In the genomic region with DNA sequence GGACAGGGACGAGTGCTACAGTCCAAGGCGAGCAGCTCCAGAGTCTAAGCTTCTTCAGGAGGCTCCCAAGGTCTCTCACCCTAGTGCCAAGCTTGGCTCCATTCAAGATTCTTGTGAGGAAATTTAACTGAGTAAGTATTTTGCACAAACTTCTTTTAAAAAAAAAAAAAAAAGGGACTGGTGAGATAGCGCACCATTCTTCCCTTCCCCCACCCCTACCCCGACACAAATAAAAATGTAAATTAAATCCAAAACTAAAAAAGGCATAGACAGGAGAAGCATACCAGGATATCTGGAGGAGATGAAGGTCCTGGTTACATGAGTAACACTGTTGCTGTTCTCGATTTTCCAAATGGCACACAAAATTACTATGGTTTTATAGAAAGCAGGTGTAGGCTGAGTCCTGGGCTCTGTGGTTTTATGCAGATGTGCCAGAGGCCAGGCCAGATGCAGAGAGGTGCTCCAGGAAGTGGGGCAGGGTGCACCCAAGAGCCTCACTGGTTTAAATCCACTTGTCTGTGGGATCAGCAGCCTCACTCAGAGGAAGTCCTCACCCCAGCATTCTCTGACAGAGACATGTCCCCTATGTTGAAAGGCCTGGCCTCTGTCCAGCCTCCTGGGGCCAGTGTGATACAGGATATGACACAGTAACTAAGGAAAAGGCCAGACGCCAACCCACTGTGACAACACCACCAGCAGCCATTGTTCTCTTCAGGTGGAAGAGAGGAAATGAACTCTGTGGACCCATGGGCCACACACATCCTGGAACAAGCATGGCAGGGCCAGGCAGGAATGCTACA, we compare ENCODE assay signal across 8 mouse cellular contexts. TPM values are rescaled to one million over a fixed set of nuclear protein-coding genes. Genes with fewer than 3 reads are reported as not detected.
DNase-seq lines count a peak whose midpoint lies in the region; ATAC-seq and TF ChIP-seq lines count a peak whose summit lies in the region.

No protein-coding gene starts in this region.

- no peak for ATAC-seq in forebrain, embryonic 14.5 days
- no peak for ATAC-seq in forebrain, postnatal 0 days
- ATAC-seq in embryonic facial prominence, embryonic 15.5 days (ENCODE audit: insufficient number of reproducible peaks, low FRiP score, low TSS enrichment, low read depth) = no peak
- ATAC-seq in liver, embryonic 13.5 days (ENCODE audit: low read depth) = no peak

- peaks cover 30% of the 10 kb centered on the region for H3K79me2 ChIP-seq in CH12.LX (replicated peaks; ENCODE audit: control insufficient read depth, extremely low read depth, insufficient read depth, poor library complexity, severe bottlenecking)

- H3K27ac ChIP-seq in forebrain, embryonic 14.5 days (ENCODE audit: low read depth, low read length) = no peak overlapping the region
- no peak overlapping the region for H3K27ac ChIP-seq in forebrain, postnatal 0 days (ENCODE audit: low read depth, low read length)
- H3K27ac ChIP-seq in CH12.LX (ENCODE audit: insufficient read depth, low read depth) = peak overlapping the region; percentile 97
- peak overlapping the region; percentile 71 for H3K27ac ChIP-seq in embryonic facial prominence, embryonic 15.5 days (replicated peaks)
- peak overlapping the region; percentile 84 for H3K27ac ChIP-seq in liver, embryonic 13.5 days

- TF ChIP-seq EP300 in CH12.LX (IDR thresholded peaks at IDR 0.05; ENCODE audit: low read length) = peak; percentile 79

- DNase-seq in forebrain, embryonic 14.5 days (ENCODE audit: low spot score) = peak; percentile 15
- no peak for DNase-seq in forebrain, postnatal 0 days
- peak; percentile 87 for DNase-seq in CH12.LX (ENCODE audit: extremely low read depth)
- DNase-seq in induced T-regulatory cell, adult 2 months (ENCODE audit: low read depth) = peak; percentile 83
- DNase-seq in liver, embryonic 13.5 days = no peak
- DNase-seq in skeletal muscle tissue, adult 2 months (ENCODE audit: low read depth, low spot score) = peak; percentile 61
- no peak for DNase-seq in cerebellum, adult 18-20 months

- no peaks in the 10 kb centered on the region for H3K27me3 ChIP-seq in forebrain, embryonic 14.5 days (replicated peaks; ENCODE audit: control insufficient read depth, insufficient read depth, low read length)
- no peaks in the 10 kb centered on the region for H3K27me3 ChIP-seq in forebrain, postnatal 0 days (ENCODE audit: insufficient read depth, low read length)
- no peaks in the 10 kb centered on the region for H3K27me3 ChIP-seq in CH12.LX (replicated peaks)
- H3K27me3 ChIP-seq in embryonic facial prominence, embryonic 15.5 days = no peaks in the 10 kb centered on the region
- no peaks in the 10 kb centered on the region for H3K27me3 ChIP-seq in liver, embryonic 13.5 days

- H3K4me3 ChIP-seq in forebrain, embryonic 14.5 days (ENCODE audit: low read depth, low read length) = no peak overlapping the region
- H3K4me3 ChIP-seq in forebrain, postnatal 0 days (ENCODE audit: low read depth, low read length) = no peak overlapping the region
- peak overlapping the region; percentile 39 to 50 (median 40) for H3K4me3 ChIP-seq in CH12.LX (replicated peaks in 1 of 3; ENCODE audit: low read depth in 2 of 3, low read length in 2 of 3, poor library complexity in 1 of 3)
- H3K4me3 ChIP-seq in embryonic facial prominence, embryonic 15.5 days (replicated peaks) = no peak overlapping the region
- H3K4me3 ChIP-seq in liver, embryonic 13.5 days (replicated peaks) = no peak overlapping the region

- no peak overlapping the region for H3K4me2 ChIP-seq in forebrain, embryonic 14.5 days (ENCODE audit: low read length)
- H3K4me2 ChIP-seq in forebrain, postnatal 0 days (ENCODE audit: low read depth) = no peak overlapping the region
- peak overlapping the region; percentile 77 for H3K4me2 ChIP-seq in CH12.LX (ENCODE audit: insufficient read depth, low read depth, poor library complexity, severe bottlenecking)
- no peak overlapping the region for H3K4me2 ChIP-seq in embryonic facial prominence, embryonic 15.5 days (replicated peaks)
- peak overlapping the region; percentile 32 for H3K4me2 ChIP-seq in liver, embryonic 13.5 days

- TF ChIP-seq POLR2A in CH12.LX (IDR thresholded peaks at IDR 0.05; ENCODE audit: low read depth, low read length) = peak; percentile 68

- H3K4me1 ChIP-seq in forebrain, embryonic 14.5 days (ENCODE audit: control insufficient read depth, insufficient read depth, low read length) = peaks cover 6% of the 10 kb centered on the region; the same call in 1 of the 2 replicates
- H3K4me1 ChIP-seq in forebrain, postnatal 0 days (ENCODE audit: insufficient read depth) = peaks cover 10% of the 10 kb centered on the region; the same call in 1 of the 2 replicates
- H3K4me1 ChIP-seq in CH12.LX (ENCODE audit: control insufficient read depth in 1 of 2, insufficient read depth in 2 of 2) = peaks cover 25 to 69% of the 10 kb centered on the region in 2 experiments
- H3K4me1 ChIP-seq in embryonic facial prominence, embryonic 15.5 days = peaks cover 49% of the 10 kb centered on the region
- peaks cover 75% of the 10 kb centered on the region for H3K4me1 ChIP-seq in liver, embryonic 13.5 days (replicated peaks)

- TF ChIP-seq CTCF in forebrain, postnatal 0 days (IDR thresholded peaks at IDR 0.05; ENCODE audit: low read depth) = no peak
- peak in 1 of 2 experiments; percentile 14; a peak in 1 of 4 replicates for TF ChIP-seq CTCF in CH12.LX (conservative IDR thresholded peaks at IDR 0.05 in 1 of 2, IDR thresholded peaks at IDR 0.05 in 1 of 2; ENCODE audit: low read depth in 2 of 2, low read length in 2 of 2)

- WGBS in forebrain, embryonic 14.5 days = 82% methylated on average over 6 of the region's 6 CpGs
- 81% methylated on average over 6 of the region's 6 CpGs for WGBS in forebrain, postnatal 0 days
- 46% methylated on average over 6 of the region's 6 CpGs for WGBS in embryonic facial prominence, embryonic 15.5 days
- WGBS in liver, embryonic 13.5 days (ENCODE audit: insufficient replicate concordance) = 61% methylated on average over 6 of the region's 6 CpGs

- H3K36me3 ChIP-seq in forebrain, embryonic 14.5 days (ENCODE audit: control insufficient read depth, insufficient read depth, low read length) = no peaks in the 10 kb centered on the region
- no peaks in the 10 kb centered on the region for H3K36me3 ChIP-seq in forebrain, postnatal 0 days (ENCODE audit: insufficient read depth)
- H3K36me3 ChIP-seq in CH12.LX (replicated peaks in 1 of 2; ENCODE audit: control insufficient read depth in 1 of 2, insufficient read depth in 1 of 2, low read length in 1 of 2) = peaks cover 16 to 25% of the 10 kb centered on the region in 2 experiments
- 0 out of 2 replicates have a peak, but pooled peaks cover 4% of the 10 kb centered on the region for H3K36me3 ChIP-seq in embryonic facial prominence, embryonic 15.5 days
- 0 out of 2 replicates have a peak, but pooled peaks cover 7% of the 10 kb centered on the region for H3K36me3 ChIP-seq in liver, embryonic 13.5 days

- H3K9me3 ChIP-seq in forebrain, embryonic 14.5 days (replicated peaks; ENCODE audit: control insufficient read depth, low read length) = no peaks in the 10 kb centered on the region
- H3K9me3 ChIP-seq in forebrain, postnatal 0 days (ENCODE audit: low read length) = no peaks in the 10 kb centered on the region
- H3K9me3 ChIP-seq in CH12.LX (replicated peaks; ENCODE audit: low read length) = no peaks in the 10 kb centered on the region
- H3K9me3 ChIP-seq in embryonic facial prominence, embryonic 15.5 days (replicated peaks) = no peaks in the 10 kb centered on the region
- no peaks in the 10 kb centered on the region for H3K9me3 ChIP-seq in liver, embryonic 13.5 days (replicated peaks)

- dilution Hi-C loops in CH12.LX (cut with MboI; ENCODE audit: extremely low pct_ligation_motif_present, extremely low pct_unique_long_range_greater_than_20kb, low sequenced_read_pairs) = no loop called here

- in situ Hi-C loops in CH12.LX (cut with MboI; ENCODE audit: low pct_ligation_motif_present, low pct_unique_long_range_greater_than_20kb, low sequenced_read_pairs) = loop anchor here (5.0 kb wide), 1 partner anchor 36 kb away; a partner anchor contains a TSS

- H3K9ac ChIP-seq in forebrain, embryonic 14.5 days (ENCODE audit: low read length) = no peak overlapping the region
- no peak overlapping the region for H3K9ac ChIP-seq in forebrain, postnatal 0 days
- peak overlapping the region; percentile 32 for H3K9ac ChIP-seq in CH12.LX (ENCODE audit: insufficient read depth, low read depth)
- H3K9ac ChIP-seq in embryonic facial prominence, embryonic 15.5 days = no peak overlapping the region
- H3K9ac ChIP-seq in liver, embryonic 13.5 days = peak overlapping the region; percentile 28

- TF ChIP-seq RAD21 in CH12.LX (IDR thresholded peaks at IDR 0.05; ENCODE audit: low read depth, low read length) = no peak; the same call in 1 of the 2 replicates

RNA-seq across cellular contexts. Expression of a gene that starts 5.0 kb away (rescaled TPM):
- 14.0 and 18.9 TPM in 2 replicates for polyA plus RNA-seq in forebrain, embryonic 14.5 days (2014; fragmentation: Nextera tagmentation; extraction: Ambion mirVana)
- 19.5 and 31.1 TPM in 2 replicates for total RNA-seq in forebrain, postnatal 0 days (2014; rRNA removed)
- polyA plus RNA-seq in forebrain, postnatal 0 days (2015; fragmentation: Nextera tagmentation; extraction: Ambion mirVana) = 10.7 and 15.2 TPM in 2 replicates
- 18.7 and 20.9 TPM in 2 replicates for total RNA-seq in CH12.LX (2012; rRNA removed)
- 9.1 and 9.3 TPM in 2 replicates for total RNA-seq in CH12.LX (2014; rRNA removed)
- polyA plus RNA-seq in CH12.LX (2012; ENCODE audit: insufficient read length, low read depth) = 12.7 and 14.8 TPM in 2 replicates
- 16.2 and 17.0 TPM in 2 replicates for polyA plus RNA-seq in embryonic facial prominence, embryonic 15.5 days (2015; fragmentation: Nextera tagmentation; extraction: Ambion mirVana)
- polyA plus RNA-seq in liver, embryonic 13.5 days (2015; fragmentation: Nextera tagmentation; extraction: Ambion mirVana) = 11.4 and 14.9 TPM in 2 replicates

RNA-seq across cellular contexts. Expression of a gene that starts 23.2 kb away (rescaled TPM):
- 0.72 and 1.6 TPM in 2 replicates for polyA plus RNA-seq in forebrain, embryonic 14.5 days (2014; fragmentation: Nextera tagmentation; extraction: Ambion mirVana)
- total RNA-seq in forebrain, postnatal 0 days (2014; rRNA removed) = 2.5 and 3.0 TPM in 2 replicates
- polyA plus RNA-seq in forebrain, postnatal 0 days (2015; fragmentation: Nextera tagmentation; extraction: Ambion mirVana) = 0.74 and 1.1 TPM in 2 replicates
- total RNA-seq in CH12.LX (2012; rRNA removed) = 9.3 and 15.4 TPM in 2 replicates
- total RNA-seq in CH12.LX (2014; rRNA removed) = 7.6 and 9.2 TPM in 2 replicates
- 9.7 and 10.5 TPM in 2 replicates for polyA plus RNA-seq in CH12.LX (2012; ENCODE audit: insufficient read length, low read depth)
- polyA plus RNA-seq in embryonic facial prominence, embryonic 15.5 days (2015; fragmentation: Nextera tagmentation; extraction: Ambion mirVana) = 3.5 and 3.7 TPM in 2 replicates
- 0.95 and 1.1 TPM in 2 replicates for polyA plus RNA-seq in liver, embryonic 13.5 days (2015; fragmentation: Nextera tagmentation; extraction: Ambion mirVana)

RNA-seq across cellular contexts. Expression of a gene that starts 37.9 kb away (rescaled TPM):
- 1.4 and 2.6 TPM in 2 replicates for polyA plus RNA-seq in forebrain, embryonic 14.5 days (2014; fragmentation: Nextera tagmentation; extraction: Ambion mirVana)
- 3.2 and 7.9 TPM in 2 replicates for total RNA-seq in forebrain, postnatal 0 days (2014; rRNA removed)
- polyA plus RNA-seq in forebrain, postnatal 0 days (2015; fragmentation: Nextera tagmentation; extraction: Ambion mirVana) = 9.1 and 11.3 TPM in 2 replicates
- 0.21 and 1.5 TPM in 2 replicates for total RNA-seq in CH12.LX (2012; rRNA removed)
- not detected in 2 replicates for total RNA-seq in CH12.LX (2014; rRNA removed)
- 0.84 and 1.2 TPM in 2 replicates for polyA plus RNA-seq in CH12.LX (2012; ENCODE audit: insufficient read length, low read depth)
- 16.1 and 18.5 TPM in 2 replicates for polyA plus RNA-seq in embryonic facial prominence, embryonic 15.5 days (2015; fragmentation: Nextera tagmentation; extraction: Ambion mirVana)
- polyA plus RNA-seq in liver, embryonic 13.5 days (2015; fragmentation: Nextera tagmentation; extraction: Ambion mirVana) = 1.8 and 2.3 TPM in 2 replicates

Comparison
In these comparisons a context has a peak if more than half of its experiments do, and no peak if none do; other contexts are left out.
1. DNase-seq: peak in forebrain, embryonic 14.5 days (single experiment), CH12.LX (single experiment), induced T-regulatory cell, adult 2 months (single experiment) and skeletal muscle tissue, adult 2 months (single experiment); none in forebrain, postnatal 0 days (single experiment), liver, embryonic 13.5 days (single experiment) and cerebellum, adult 18-20 months (0 of 2).
2. H3K27ac ChIP-seq: peak in CH12.LX (single experiment), embryonic facial prominence, embryonic 15.5 days (single experiment) and liver, embryonic 13.5 days (single experiment); none in forebrain, embryonic 14.5 days (single experiment) and forebrain, postnatal 0 days (single experiment).
3. H3K4me2 ChIP-seq: peak in CH12.LX (single experiment) and liver, embryonic 13.5 days (single experiment); none in forebrain, embryonic 14.5 days (single experiment), forebrain, postnatal 0 days (single experiment) and embryonic facial prominence, embryonic 15.5 days (single experiment).
4. H3K4me3 ChIP-seq: peak in CH12.LX (3 of 3); none in forebrain, embryonic 14.5 days (single experiment), forebrain, postnatal 0 days (single experiment), embryonic facial prominence, embryonic 15.5 days (single experiment) and liver, embryonic 13.5 days (single experiment).
5. H3K9ac ChIP-seq: peak in CH12.LX (single experiment) and liver, embryonic 13.5 days (single experiment); none in forebrain, embryonic 14.5 days (single experiment), forebrain, postnatal 0 days (single experiment) and embryonic facial prominence, embryonic 15.5 days (single experiment).